Mouse (Mus musculus) B cell, adult (primary cell): Measurements from ENCODE around the gene Ap5s1. TPM values are rescaled to one million over a fixed set of nuclear protein-coding genes. Genes with fewer than 3 reads are reported as not detected.

ENCODE experiments used
- total RNA-seq: library from RNA; stranded (reverse); gene quantifications from 4 replicates; pipeline ENCODE4 v1.2.4, GENCODE M21; 2023; ENCODE audit not compliant: inconsistent age

Gene Ap5s1
- total RNA-seq = 7.9 to 13.7 TPM (median 12.6 TPM) in 4 replicates

DNA sequence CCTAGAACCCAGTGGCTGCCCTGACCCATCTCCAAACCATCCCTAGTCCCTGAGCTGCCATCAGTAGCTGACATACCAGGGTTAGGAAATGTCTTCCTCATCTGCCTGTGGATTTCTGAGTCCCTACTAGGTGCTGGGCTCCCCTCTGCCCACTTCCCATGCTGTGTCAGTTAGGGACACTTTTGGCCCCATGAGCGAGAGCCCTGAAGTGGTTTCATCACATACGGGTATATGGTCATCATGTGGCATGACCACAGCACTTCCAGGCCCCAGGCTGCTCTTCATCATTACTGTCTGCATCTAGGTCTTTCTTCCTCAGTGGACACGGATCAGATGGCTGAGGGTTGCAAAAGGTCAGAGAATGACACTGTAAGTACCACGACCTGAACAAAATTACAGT is at the start of gene Ap5s1:
Gene Ap5s1, plus strand, starts transcription at position 301 of the 400 bp plus-strand sequence.

DNA sequence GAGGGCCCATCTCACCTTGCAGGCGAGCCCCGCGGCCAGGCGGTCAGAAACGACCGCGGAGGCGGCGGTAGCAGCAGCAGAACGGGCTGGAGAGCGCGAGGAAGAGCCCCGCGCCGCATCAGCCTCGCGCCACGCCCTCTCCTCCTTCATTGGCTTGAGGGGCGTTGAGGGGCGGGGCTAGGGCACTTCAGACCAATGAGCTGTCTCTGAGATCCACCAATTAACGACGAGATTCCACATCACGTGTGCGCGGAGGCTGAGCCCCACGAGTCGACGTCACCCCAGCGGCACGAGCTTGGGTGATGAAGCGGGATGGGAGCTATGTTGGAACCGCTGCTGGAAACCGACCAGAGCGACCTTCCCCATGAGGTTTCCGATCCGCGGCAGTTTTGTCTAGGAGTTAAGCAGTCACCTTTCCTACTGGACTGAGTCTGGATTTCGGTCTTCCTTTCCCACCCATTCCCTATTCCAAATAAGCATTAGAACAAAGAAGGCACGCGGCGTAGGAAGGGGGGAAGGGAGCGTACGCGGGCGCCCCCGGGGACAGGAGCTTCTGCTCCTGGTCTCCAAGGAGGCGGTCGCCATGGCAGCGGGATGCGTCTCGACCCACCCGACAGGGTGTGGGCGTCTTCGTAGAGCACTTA is 46.8 kb upstream of the Ap5s1 start, which contains the start of gene 1700037H04Rik:
Gene 1700037H04Rik, minus strand, starts transcription at position 144 of the 644 bp plus-strand sequence.

DNA sequence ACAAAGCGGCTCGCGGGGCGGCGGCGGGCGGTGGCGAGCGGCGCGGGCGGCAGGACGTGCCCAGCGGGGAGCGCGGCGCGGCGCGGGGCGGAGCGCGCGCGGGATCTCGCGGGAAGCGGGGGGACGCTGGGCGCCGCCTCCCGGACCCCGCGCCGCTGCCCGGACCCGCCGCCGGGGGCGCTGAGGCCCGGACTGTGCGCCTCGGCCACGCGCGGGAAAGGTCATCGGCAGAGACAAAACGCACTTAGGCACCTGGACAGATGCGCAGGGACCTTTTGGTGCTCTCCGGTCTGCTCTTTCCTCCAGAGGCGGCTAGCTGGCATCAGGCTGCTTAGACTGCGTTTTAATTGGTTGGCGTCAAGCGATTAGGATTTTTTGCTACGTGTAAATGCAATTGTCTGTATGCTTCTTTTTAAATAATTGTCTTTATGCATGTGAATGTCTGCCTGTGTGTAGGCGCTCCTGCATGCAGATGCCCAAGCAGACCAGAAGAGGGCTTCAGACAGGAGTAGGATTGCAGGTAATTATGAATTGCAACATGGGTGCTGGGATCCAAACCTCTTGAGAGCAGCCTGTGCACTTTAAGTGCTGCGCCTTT is 26.8 kb upstream of the Ap5s1 start, which contains the start of gene Cenpb:
Gene Cenpb, minus strand, starts transcription at position 78 of the 598 bp plus-strand sequence.

DNA sequence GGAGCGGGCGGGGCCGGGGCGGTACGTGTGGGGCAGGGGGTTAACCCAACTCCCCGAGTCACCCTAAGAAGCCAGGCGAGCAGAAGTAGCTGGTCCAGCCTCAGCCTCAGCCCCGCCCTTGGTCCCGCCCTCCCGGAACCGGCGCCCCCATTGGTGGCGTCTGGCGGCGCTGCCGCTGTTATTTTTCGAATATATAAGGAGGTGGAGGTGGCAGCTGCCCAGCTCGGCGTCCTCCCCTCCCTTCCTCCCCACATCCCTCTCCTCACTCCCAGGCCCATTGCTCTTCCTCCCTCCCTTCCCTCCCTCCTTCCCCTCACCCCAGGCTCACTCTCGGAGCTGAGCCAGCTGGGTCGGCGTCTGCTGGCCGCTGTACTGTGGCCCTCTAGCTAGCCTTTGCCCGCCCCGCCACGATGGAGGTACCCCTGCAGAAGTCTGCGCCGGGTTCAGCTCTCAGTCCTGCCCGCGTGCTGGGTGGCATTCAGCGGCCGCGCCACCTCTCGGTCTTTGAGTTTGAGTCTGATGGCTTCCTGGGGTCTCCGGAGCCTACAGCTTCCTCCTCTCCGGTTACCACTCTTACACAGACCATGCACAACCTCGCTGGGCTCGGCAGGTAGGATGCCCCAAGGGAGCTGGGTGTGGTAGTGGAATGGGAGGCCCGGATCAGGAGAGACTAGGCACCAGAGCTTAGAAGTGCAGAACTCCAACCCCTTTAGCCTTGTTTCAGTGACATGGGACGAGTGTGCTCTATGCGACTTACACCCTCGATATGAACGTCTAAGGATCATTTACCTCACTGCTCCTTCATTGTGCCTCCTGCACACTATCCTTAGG is 19.9 kb upstream of the Ap5s1 start, which contains the start of the genes Cdc25b and Spef1:
Gene Cdc25b, plus strand, starts transcription at position 179 of the 831 bp plus-strand sequence.
Gene Spef1, minus strand, starts transcription at position 512 of the 831 bp plus-strand sequence.

DNA sequence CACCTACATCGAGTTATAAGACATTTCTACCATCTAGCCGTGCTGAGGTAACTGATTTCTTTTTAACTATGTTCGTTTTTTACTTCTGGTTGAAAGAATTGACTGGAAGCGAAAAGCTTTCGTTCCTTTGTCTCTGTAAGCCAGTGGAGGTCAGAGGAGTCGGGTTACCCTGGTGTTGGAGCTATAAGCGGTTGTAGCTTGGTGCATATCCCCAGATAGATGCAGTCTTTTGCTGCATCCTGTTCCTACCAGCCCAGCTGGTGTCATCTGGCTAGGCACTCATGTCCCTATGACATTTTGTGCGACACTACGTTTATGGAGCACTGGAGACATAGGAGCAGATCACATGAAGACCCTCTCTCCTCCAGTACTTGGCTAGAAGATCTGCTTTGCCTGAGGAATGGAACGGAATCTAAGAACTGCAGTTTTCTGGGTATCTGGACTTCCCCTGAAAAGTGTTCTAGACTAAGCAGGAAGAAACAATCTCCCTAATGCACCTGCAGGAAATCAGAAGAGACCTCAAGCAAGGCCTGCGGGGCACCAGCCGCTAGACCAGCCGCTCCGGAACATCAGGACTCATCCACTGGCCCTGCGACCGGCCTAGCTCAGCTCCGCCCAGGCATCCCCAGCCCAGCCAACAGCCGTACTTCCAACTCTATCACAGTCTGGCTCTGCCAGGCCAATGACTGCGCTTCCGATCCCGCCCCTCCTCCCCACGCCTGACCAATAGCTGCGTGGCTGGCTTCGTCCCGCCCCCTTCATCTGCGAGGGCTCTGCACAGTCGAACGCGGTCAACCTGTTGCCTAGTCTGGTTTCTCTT is 26.6 kb downstream of the Ap5s1 start, which contains the start of gene Mavs:
Gene Mavs, plus strand, starts transcription at position 757 of the 820 bp plus-strand sequence.

DNA sequence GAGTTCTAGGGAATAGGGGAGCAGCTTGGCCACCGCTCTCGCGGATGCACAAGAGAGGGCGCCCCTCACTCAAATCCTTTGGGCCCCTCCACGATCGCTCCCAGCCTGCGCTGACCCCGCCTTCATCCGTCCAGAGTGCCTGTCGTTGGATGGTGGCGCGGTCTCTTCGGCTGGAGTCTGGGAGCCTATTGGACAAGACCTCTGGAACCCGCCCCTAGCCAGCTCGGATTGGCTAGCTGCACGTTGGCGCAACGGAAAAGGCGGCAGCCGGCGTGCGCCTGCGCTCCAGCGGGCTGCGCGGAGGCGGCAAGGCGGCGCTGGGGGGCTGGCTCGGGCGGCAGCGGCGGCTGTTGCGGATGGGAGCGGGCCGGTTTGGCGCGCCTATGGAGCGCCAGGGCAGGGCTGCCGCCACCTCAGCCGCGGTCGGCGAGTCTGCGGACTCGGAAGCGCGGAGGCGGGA is 55.4 kb downstream of the Ap5s1 start, which contains the start of gene Pank2:
Gene Pank2, plus strand, starts transcription at position 283 of the 460 bp plus-strand sequence.

Other genes with a start within 250 kb of the Ap5s1 start
- not detected in 4 replicates for gene Gfra4, start 164.0 kb upstream of the Ap5s1 start, total RNA-seq
- not detected in 4 replicates for gene Adam33, start 143.3 kb upstream of the Ap5s1 start, total RNA-seq
- 0.15 to 0.36 TPM (median 0.16 TPM) in 3 of 4 replicates, not detected in the other for gene Siglec1, start 120.3 kb upstream of the Ap5s1 start, total RNA-seq
- not detected in 4 replicates for gene Hspa12b, start 79.8 kb upstream of the Ap5s1 start, total RNA-seq
- gene Gm11037, start 73.6 kb upstream of the Ap5s1 start, total RNA-seq = not detected in 4 replicates
- gene 1700037H04Rik, start 47.0 kb upstream of the Ap5s1 start, total RNA-seq = 18.1 to 21.6 TPM (median 18.9 TPM) in 4 replicates
- 24.0 to 27.5 TPM (median 24.7 TPM) in 4 replicates for gene Cenpb, start 27.0 kb upstream of the Ap5s1 start, total RNA-seq
- 66.8 to 78.1 TPM (median 71.4 TPM) in 4 replicates for gene Cdc25b, start 20.1 kb upstream of the Ap5s1 start, total RNA-seq
- gene Spef1, start 19.8 kb upstream of the Ap5s1 start, total RNA-seq = 1.1 to 2.5 TPM (median 1.9 TPM) in 4 replicates
- gene Mavs, start 27.0 kb downstream of the Ap5s1 start, total RNA-seq = 21.1 to 30.6 TPM (median 27.0 TPM) in 4 replicates
- 53.0 to 61.6 TPM (median 55.0 TPM) in 4 replicates for gene Pank2, start 55.4 kb downstream of the Ap5s1 start, total RNA-seq
- 3.8 to 5.0 TPM (median 4.6 TPM) in 4 replicates for gene Rnf24, start 145.8 kb downstream of the Ap5s1 start, total RNA-seq